Mouse (Mus musculus) adrenal gland, postnatal 4 days (tissue): ENCODE results near the gene Slc36a2. TPM values are rescaled to one million over a fixed set of nuclear protein-coding genes. Genes with fewer than 3 reads are reported as not detected.

Experiments used
- DNase-seq, 2 experiments: peaks; one replicate each; pipeline ENCODE4 v3.0.0; 2021 to 2022; ENCODE audit warnings: low spot score in 2 of 2, mixed read lengths in 2 of 2
- total RNA-seq, 2 experiments: library from RNA; stranded (reverse); gene quantifications; 2 replicates each; pipeline ENCODE4 v1.2.3; 2021

The Slc36a2 gene
- total RNA-seq, 2 experiments from 2014 or later = 45.2 to 66.6 TPM

- DNase-seq = no peak
Observed at GRCm38 (mm10) chr11:55187292-55187691, 2.4 kb upstream of the Slc36a2 start.

- DNase-seq = no peak
Observed at GRCm38 (mm10) chr11:55184246-55184645, 631 bp downstream of the Slc36a2 start.

DNA sequence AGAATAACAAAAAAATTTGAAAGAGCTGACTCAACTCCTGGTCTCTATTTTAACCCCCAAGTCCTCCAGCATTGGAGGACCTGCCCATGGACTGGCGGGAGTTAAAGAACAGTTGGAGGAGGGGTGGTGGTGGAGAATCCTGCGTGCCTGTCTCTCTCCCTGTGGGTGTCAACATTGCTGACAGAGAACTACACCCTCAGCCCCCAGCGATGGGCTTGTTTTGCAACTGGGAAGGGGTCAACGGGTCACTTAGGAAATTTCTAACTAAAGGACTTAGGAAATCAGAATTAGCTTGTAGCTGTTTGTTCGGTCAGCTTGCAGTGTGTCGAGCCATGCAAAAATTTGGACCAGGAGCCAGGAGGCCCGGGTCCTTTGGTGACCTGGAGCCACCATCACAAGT, 1.8 kb downstream of the Slc36a2 start:
- no peak for DNase-seq

DNA sequence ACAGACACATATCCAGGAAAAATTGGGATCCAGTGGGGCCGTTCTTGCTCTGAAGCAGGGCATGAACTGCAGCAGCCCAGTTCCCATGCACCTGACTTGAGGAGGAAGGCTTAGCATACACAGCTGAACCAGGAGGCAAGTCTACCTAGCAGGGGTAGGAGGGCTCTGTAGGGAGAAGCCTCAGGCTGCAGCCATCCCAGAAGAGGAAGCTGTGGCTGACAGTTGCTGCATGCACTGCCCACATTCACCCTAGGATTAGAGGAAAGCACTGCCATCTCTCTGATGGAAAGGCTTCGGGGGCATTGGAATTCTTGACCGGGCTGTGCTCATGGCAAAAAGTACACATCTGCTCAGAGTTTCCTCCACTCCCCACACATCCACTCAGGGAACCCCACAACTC, 5.0 kb downstream of the Slc36a2 start:
- no peak for DNase-seq

- DNase-seq = no peak
Observed at GRCm38 (mm10) chr11:55178830-55179229, 6.0 kb downstream of the Slc36a2 start.

GRCm38 (mm10) chr11:55170501-55170900, 14.4 kb downstream of the Slc36a2 start:
- no peak for DNase-seq

GRCm38 (mm10) chr11:55168914-55169313, 16.0 kb downstream of the Slc36a2 start:
- no peak for DNase-seq

- DNase-seq = no peak
Observed at GRCm38 (mm10) chr11:55168504-55168903, 16.4 kb downstream of the Slc36a2 start.

GRCm38 (mm10) chr11:55165748-55166147, 19.1 kb downstream of the Slc36a2 start:
- DNase-seq = no peak

- peak in 1 of 2 experiments; percentile 24 for DNase-seq
Observed at GRCm38 (mm10) chr11:55164723-55165122, 20.2 kb downstream of the Slc36a2 start.

- DNase-seq = peak in 1 of 2 experiments; percentile 41
Observed at GRCm38 (mm10) chr11:55162670-55163069, 22.2 kb downstream of the Slc36a2 start.

DNA sequence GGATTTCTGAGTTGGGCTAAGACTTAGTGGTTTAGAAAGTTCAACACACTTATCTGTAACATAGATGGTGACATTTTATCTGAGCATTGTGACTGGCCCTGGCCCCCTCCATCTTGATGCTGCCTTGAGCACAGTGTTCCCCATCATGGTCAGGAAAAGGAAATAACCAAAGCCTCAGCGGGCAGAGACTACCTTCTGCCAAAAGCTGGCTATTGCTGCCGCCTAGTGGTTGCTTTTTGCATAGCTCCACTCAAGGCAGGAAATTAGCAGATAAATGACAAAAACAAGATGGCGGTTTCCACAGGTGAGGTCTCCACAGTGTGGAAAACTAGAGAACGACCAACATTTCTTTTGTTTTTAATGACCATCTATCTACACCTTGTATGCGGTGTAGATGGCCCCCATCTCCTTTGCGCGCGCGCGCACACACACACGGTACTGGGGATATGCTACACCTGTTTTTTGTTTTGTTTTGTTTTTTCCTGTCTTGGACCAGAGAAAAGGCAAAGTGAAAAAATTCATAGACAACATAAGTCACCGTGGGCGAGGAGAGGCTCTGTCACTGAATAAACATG, 26.0 kb downstream of the Slc36a2 start:
- peak; percentile 62 to 75 for DNase-seq

DNA sequence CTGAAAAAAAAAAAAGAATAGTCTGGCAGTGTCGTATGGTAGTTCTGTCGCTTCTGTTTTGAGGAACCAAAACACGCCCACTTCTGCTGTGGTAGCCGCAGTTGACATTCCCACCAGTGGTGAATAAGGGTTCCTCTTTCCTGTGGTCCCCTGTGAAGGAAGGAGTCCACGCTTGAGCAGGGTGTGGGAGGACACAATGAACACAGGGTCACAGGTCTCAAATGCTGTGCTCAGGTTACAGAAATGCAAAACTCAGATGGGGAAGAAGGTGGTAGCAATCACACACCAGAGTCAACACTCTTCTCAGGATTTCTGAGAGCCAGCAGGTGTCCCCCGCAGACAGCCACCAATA, 29.8 kb downstream of the Slc36a2 start:
- no peak for DNase-seq

DNA sequence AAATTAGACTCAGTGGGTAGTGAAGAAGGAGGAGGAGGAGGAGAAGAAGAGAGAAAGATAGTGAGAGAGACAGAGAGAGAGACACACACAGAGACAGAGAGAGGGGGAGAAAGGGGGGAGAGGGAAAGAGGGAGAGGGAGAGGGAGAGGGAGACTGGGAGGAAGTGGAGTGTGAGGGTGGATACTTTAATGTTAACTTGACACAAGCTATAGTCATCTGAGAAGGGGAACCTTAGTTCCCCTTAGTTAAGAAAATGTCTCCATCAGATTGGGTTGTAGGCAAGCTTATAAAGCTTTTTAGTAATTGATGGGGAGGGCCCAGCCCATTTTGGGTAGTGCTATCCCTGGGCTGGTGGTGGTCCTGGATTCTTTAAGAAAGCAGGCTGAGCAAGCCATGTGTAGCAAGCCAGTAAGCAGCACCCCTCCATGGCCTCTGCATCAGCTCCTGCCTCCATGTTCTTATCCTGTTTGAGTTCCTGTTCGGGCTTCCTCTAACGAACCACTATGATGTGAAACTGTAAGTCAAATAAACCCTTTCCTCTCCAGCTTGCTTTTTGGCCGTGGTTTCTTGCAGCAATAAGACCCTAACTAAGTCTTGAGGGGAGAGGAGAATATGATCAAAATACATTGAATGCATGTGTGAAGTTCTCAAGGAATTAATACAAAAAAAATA, 30.3 kb downstream of the Slc36a2 start:
- DNase-seq = no peak

- no peak for DNase-seq
Observed at GRCm38 (mm10) chr11:55151608-55152007, 33.3 kb downstream of the Slc36a2 start, which contains the start of gene Slc36a3. Gene Slc36a3 (minus strand): TSS chr11:55151708.

- DNase-seq = no peak
Observed at GRCm38 (mm10) chr11:55148461-55148860, 36.4 kb downstream of the Slc36a2 start.

GRCm38 (mm10) chr11:55147423-55147822, 37.5 kb downstream of the Slc36a2 start:
- DNase-seq = no peak

GRCm38 (mm10) chr11:55146855-55147254, 38.0 kb downstream of the Slc36a2 start:
- DNase-seq = no peak

- DNase-seq = no peak
Observed at GRCm38 (mm10) chr11:55144011-55144410, 40.9 kb downstream of the Slc36a2 start.

DNA sequence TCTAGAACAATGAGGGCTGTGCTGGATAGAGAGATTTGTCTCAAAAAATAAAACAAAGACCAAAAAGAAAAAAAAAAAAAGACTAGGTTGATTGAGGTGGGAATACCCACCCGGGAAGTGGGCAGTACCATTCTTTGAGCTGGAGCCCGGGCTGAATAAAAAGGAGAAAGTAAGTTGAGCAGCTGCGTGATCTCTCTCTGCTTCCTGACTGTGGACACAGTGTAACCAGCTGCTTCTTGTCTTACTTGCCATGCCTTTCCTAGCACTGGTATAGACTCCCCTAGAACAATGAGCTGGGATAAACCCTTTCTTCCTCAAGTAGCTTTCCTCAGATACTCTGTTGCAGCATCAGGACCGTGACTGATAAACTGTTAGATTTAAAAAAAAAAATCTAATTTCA, 43.4 kb downstream of the Slc36a2 start:
- DNase-seq = no peak

DNA sequence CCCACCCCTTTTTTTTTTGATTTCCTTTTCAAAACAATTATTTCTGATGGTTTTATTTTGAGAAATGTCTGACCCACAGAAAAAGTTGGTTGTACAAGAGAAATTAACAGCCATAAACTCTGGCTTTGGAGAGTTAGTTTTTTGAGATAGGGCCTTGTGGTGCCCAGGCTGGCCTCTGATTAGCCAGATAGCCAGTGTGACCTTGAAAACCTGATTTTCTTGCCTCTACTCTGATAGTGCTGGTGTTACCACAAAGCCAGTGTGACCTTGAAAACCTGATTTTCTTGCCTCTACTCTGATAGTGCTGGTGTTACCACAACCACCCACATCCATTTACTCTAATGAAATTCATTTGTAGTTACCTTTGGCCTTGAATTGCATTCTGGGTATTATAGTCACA, 47.2 kb downstream of the Slc36a2 start:
- DNase-seq = no peak

DNA sequence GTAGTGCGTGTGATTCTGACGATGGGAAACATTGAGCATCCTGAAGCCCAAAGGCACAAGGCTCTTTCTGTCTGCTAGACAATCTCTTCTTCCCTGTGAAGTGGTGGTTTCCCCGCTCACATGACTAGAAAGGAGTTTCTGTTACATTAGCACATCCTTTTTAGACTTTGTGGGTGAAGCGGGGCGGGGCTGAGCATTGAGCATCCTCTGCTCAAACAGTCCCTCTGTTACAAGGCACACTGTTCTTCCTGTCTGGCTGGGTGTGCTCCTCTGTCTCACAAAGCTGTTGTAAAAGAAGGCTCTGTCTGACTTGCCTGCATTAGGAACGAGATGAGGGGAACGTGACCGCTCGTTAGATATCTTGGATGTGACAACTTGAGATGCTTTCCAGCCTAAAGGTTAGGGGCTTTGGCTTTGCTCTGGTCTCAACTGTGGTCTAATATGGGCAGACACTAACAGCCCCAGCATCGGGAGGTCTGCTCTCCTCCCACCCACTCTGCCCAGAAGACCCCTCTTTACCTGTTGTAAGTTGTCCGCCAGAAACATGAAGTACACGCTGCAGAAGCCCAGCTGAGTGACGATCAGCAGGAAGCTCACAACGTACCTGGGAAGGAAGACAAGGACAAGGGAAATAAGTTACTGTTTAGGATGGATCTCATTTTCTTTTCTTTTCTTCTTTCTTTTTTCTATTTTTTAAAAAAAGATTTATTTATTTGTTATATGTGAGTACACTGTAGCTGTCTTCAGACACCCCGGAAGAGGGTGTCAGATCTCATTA, 47.9 kb downstream of the Slc36a2 start:
- DNase-seq = no peak
